Mouse (Mus musculus): ENCODE measurements around the gene Vmn2r27.

The Vmn2r27 gene

DNA sequence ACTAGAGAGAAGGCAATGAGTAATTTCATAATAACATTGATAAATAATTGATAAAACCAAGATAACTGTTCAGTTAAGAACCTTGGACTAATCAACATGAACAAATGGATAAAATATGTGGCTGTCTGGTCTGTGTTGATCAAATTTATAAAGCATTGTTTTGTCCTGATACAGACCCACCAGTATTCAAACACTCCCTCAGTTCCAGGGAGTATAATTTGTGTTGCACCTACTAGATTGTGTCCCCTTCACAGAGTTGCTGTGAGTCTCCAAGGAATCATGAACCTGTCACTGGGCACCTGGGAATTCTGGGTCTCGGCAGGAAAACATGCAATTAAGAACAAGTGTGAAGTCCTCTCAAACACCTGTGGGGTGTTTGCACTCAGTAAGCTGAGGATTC, at the start of gene Vmn2r27:
TSS of gene Vmn2r27 (minus strand) at position 101 of the 400 bp plus-strand sequence.
- in situ Hi-C loops (cut with MboI; ENCODE audit: low pct_unique_long_range_greater_than_20kb in 1 of 2, low sequenced_read_pairs in 2 of 2, unreplicated experiment in 1 of 2) = no loop called here

DNA sequence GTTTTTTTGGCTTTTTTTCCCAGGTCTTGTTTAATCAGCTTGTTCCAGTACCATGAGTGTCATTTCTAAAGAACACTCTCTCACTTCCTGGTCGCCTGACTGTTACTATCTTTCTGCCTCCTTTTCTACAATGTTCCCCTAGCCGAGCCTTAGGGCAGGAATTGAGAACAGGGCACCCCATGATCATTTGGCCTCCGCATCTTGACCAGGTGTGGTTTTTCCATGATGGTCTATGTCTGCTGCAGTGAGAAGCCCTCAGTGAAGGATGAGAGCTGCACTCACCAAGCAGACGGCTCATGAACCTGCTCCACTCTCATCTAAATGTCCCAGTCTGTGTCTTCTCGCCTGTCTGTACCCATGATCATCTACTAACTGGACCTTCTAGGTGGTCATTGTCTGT, 46.6 kb upstream of the Vmn2r27 start:
- in situ Hi-C loops (cut with MboI; ENCODE audit: low pct_unique_long_range_greater_than_20kb in 1 of 2, low sequenced_read_pairs in 2 of 2, unreplicated experiment in 1 of 2) = no loop called here

DNA sequence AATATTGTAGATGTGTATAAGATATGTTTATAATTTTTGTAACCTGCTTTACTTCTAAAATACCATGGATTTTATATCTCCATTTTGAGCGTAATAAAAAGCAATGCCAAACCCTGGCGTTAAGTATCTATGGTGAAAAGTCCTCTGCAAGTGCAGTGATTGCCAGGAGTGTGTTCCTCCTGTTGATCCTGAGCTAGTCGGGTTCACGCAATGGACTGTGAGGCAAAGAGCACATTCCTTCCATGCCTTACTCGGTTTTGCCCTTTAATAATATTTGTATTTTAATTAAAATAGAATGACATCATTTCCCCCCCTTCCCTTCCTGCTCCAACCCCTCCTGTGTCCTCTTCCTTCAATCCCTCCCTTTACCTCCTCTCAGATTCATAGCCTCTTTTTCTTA, 46.0 kb upstream of the Vmn2r27 start:
- in situ Hi-C loops (cut with MboI; ENCODE audit: low pct_unique_long_range_greater_than_20kb in 1 of 2, low sequenced_read_pairs in 2 of 2, unreplicated experiment in 1 of 2) = no loop called here

DNA sequence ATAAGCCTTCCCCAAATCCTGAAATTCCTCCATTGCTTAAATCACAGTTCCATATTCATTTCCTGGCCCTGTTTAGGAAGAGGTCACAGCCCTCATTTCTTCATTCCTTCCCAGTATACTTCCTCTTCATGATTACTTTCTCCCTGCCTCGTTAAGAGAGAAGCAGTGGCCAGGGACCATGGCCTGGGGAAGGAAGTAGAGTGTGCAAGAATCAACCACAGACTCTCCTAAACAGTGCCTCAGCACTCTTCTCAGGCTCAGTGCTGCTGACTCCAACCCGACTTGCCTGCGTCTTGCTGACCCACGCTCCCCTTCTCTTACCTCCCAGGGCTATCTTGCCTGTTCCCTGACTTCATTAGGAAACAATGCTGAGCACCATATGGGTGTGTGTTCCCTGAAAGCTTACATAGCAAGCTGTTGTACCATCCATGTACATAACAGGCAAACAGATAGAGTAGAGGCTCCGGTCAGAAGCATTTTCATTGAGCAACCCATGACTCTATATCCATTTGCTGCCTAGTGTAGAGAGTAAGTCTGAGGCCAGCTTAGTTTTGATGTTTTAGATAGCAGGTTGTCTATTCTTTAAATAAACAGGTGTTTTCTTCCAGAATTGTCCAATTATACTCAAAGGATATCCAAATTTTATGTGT, 41.7 kb upstream of the Vmn2r27 start:
- in situ Hi-C loops (cut with MboI; ENCODE audit: low pct_unique_long_range_greater_than_20kb in 1 of 2, low sequenced_read_pairs in 2 of 2, unreplicated experiment in 1 of 2) = loop anchor here in 1 of 2 experiments (25.0 kb wide), 1 partner anchor 336 kb away; no protein-coding TSS in a partner anchor

DNA sequence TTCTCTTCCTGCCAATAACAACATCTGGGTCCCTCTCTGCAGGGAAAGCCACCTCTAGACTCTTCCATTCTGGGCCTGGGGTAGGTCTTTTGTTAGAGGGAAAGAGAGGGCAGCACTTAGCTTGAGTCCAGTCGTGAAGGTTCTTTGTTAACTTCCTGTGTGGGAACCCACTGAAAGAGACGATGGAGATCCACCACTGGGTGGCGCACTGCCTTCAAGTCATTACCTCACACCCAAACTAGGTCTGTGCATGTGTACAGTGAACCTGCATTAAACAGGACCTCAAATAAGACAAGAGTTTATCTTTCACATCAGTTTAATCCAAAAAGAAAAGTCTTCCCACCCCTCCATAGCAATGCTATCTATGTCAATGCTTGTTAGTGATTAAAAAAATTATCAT, 31.0 kb upstream of the Vmn2r27 start:
- in situ Hi-C loops (cut with MboI; ENCODE audit: low pct_unique_long_range_greater_than_20kb in 1 of 2, low sequenced_read_pairs in 2 of 2, unreplicated experiment in 1 of 2) = loop anchor here (5.0 to 25.0 kb wide), 2 partner anchors 115 to 325 kb away; no protein-coding TSS in a partner anchor

DNA sequence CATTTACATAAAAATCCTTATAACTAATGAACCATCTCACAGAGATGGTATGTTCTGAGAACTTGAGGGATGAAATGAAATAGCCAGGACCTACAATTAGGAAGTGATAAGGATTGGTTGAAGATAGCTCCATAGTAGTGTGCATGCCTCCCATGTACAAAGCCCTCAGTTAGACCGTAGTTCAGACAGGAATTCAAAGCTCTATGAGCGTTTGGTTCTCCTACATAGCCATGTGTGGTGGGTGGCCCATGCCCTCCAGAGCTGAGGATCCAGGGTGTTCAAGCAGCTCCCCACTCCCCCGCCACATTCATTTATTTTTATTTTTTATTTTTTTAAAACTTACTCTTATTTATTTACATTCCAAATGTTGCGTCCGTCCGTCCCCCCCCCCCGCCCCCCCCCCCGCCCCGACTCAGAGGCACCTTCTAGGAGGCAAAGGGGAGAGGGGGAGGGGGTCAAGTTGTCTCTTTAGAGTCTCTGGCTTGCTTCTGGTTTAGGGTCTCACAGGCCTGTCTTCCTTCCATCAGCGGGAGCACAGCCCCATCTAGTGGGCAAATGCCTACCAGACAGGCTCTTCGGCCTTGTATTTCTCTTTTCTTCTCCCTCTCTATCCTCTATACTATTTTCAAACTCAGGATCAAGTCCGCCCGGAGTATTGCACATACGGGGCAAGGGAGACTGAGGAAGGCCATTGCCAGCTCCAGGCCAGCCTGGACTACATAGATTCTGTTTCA, 28.7 kb upstream of the Vmn2r27 start:
- in situ Hi-C loops (cut with MboI; ENCODE audit: low pct_unique_long_range_greater_than_20kb in 1 of 2, low sequenced_read_pairs in 2 of 2, unreplicated experiment in 1 of 2) = loop anchor here (5.0 to 25.0 kb wide), 2 partner anchors 117 to 323 kb away; no protein-coding TSS in a partner anchor

DNA sequence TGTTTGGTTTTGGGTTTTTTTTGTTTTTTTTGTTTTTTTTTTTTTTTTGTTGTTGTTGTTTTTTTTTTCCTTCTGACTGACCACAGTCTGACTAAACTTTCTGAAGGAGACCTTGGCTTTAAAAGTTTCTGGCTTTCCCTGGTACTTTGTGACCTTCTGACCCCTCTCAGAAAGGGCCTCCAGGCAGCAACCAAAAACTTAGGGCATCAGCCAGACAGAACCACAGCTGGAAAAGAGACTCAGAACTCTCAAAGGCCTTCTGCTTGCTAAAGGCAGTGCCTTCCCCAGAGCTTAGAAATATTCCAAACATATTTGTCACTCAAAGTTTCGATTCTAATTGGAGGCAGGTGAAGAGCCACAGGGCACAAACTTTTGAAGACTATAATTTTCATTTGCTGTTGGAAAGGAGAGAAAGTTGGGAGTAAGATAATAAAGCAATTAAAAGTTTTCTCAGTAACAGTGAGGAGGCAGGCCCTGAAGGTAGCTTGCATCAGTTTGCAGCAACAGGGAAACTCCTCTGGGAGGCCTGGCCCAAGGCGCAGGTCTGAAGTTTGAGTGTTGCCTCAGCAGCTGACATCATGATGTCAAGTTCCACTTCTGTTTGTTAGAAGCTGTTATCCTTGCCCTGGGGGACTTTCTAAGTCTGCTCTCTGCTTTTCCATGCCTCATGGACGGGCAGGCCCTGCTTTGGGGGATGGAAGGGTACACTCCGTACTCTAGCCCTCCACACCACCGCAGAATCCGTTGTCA, 24.2 kb upstream of the Vmn2r27 start:
- in situ Hi-C loops (cut with MboI; ENCODE audit: low pct_unique_long_range_greater_than_20kb in 1 of 2, low sequenced_read_pairs in 2 of 2, unreplicated experiment in 1 of 2) = loop anchor here in 1 of 2 experiments (25.0 kb wide), 1 partner anchor 319 kb away; no protein-coding TSS in a partner anchor

DNA sequence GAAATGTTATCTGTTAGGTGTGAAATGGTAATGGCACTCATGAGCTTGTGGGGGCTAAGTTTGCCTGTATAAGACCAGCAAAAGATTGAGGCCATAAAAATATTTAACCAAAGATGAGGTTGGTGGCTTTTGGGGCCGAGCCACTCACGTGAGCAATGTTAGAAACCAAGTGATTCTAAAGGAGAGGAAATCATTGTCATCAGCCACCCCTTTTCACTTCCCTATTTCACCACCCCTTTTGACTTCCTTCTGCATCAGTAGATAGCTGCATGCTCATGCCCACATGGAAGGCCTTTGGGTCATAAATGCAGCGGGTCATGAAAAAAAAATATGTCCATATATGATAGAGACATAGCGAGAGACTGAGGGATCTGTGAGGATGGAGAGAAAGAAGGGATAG, 29.5 kb downstream of the Vmn2r27 start:
- in situ Hi-C loops (cut with MboI; ENCODE audit: low pct_unique_long_range_greater_than_20kb in 1 of 2, low sequenced_read_pairs in 2 of 2, unreplicated experiment in 1 of 2) = no loop called here

DNA sequence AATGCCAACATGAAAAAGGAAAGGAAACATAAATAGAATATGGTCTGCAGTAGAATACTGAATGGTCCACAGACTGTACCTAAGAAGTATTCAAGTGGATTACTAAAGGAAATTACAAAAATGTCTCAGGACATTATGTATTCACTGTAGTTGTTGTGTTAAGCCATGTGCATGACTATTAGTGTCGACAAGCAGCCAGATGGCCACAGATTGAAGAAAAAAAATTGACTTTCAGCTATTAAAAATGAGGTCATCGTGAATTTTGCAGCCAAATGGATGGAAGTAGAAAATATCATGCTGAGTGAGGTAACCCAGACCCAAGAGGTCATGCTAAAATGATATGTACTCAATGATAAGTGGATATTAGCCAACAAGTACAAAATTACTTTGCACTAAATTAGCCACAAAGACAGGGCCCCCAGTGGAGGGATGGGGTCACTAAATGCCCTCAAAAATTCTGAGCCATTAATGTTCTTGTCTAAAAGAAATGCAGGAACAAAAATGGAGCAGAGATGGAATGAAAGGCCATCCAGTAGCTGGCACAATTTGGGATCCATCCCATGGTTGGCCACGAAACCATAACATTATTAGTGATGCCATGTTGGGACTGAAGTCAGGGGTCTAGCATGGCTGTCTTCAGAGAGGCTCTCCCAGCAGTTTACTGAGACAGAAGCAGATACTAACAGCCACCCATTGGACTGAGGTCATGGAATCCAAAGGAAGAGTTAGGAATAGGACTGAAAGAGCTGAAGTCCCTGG, 63.0 kb downstream of the Vmn2r27 start:
- in situ Hi-C loops (cut with MboI; ENCODE audit: low pct_unique_long_range_greater_than_20kb in 1 of 2, low sequenced_read_pairs in 2 of 2, unreplicated experiment in 1 of 2) = no loop called here

DNA sequence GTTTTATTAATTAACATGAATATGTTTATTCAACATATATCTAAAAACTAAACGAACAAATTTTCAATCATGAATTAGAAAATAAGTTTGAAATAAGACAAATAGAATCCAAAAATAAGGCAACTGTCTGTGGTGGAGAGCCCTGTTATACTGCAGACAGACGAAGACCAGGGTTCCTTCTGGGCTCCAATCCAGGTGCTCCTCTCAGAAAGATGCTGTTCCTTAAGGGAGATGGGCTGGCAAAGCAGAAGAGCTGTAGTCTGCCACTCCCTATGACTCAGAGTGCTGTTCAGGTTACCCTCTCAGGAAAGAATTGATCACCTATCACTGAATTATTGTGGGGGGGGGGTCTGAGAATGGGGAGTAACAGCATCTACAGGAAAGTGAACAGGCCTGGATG, 65.1 kb downstream of the Vmn2r27 start:
- in situ Hi-C loops (cut with MboI; ENCODE audit: low pct_unique_long_range_greater_than_20kb in 1 of 2, low sequenced_read_pairs in 2 of 2, unreplicated experiment in 1 of 2) = no loop called here

DNA sequence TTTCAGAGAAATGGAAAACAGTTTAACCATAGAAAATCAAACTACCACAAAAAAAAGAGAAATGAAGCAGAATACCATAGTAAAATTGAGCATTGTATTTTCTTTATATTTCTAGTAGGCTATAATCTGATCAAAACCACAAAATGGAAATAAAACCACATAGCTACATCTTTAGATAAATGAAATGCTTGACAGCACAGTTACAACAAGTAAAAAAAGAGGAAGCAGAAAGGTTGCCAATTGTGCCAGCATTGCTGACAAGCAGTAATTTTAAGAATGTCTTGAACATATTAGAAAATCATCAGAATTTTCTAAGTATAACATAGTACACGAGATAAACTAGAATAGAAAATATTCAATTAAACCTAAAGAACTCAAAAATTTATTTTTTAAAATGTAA, 81.8 kb downstream of the Vmn2r27 start:
- in situ Hi-C loops (cut with MboI; ENCODE audit: low pct_unique_long_range_greater_than_20kb in 1 of 2, low sequenced_read_pairs in 2 of 2, unreplicated experiment in 1 of 2) = no loop called here
